Mouse (Mus musculus) common myeloid progenitor, adult 5-6 weeks (primary cell): ENCODE data around the gene A430078G23Rik. TPM values are rescaled to one million over a fixed set of nuclear protein-coding genes. Genes with fewer than 3 reads are reported as not detected.

Experiments used
- ATAC-seq: replicated peaks from 2 replicates; pipeline ENCODE4 v1.8.0; 2016; ENCODE audit warnings: low read depth, mild to moderate bottlenecking, moderate TSS enrichment, inconsistent platforms; ENCODE audit not compliant: poor library complexity, severe bottlenecking
- total RNA-seq: library from RNA; stranded (forward); fragments of 200-1000, 187-1606 nt; gene quantifications from 2 replicates; pipeline ENCODE4 v1.2.3, GENCODE M21; 2017

The A430078G23Rik gene
- total RNA-seq, 1 experiment from 2014 or later = 25.9 TPM

- ATAC-seq = peak; percentile 54
Observed at GRCm38 (mm10) chr8:3346691-3347413, 6.4 kb upstream of the A430078G23Rik start.

GRCm38 (mm10) chr8:3348142-3348823 lies 4.9 kb upstream of the A430078G23Rik start:
- no peak for ATAC-seq

GRCm38 (mm10) chr8:3350747-3351146 lies 2.5 kb upstream of the A430078G23Rik start:
- no peak for ATAC-seq

- ATAC-seq = no peak
Observed at GRCm38 (mm10) chr8:3352715-3353114, 500 bp upstream of the A430078G23Rik start.

GRCm38 (mm10) chr8:3353811-3354442 lies 712 bp downstream of the A430078G23Rik start:
- ATAC-seq = peak; percentile 0; the same call in 1 of the 2 replicates

- peak; percentile 53 for ATAC-seq
Observed at GRCm38 (mm10) chr8:3354443-3354812, 1.2 kb downstream of the A430078G23Rik start.

- peak; percentile 66 for ATAC-seq
Observed at GRCm38 (mm10) chr8:3355586-3355985, 2.4 kb downstream of the A430078G23Rik start.

GRCm38 (mm10) chr8:3358060-3358459 lies 4.8 kb downstream of the A430078G23Rik start:
- ATAC-seq = no peak

- no peak for ATAC-seq
Observed at GRCm38 (mm10) chr8:3367086-3367485, 13.9 kb downstream of the A430078G23Rik start.

- peak; percentile 74 for ATAC-seq
Observed at GRCm38 (mm10) chr8:3368091-3368490, 14.9 kb downstream of the A430078G23Rik start.

- no peak for ATAC-seq
Observed at GRCm38 (mm10) chr8:3375748-3376147, 22.5 kb downstream of the A430078G23Rik start.

GRCm38 (mm10) chr8:3376641-3377274 lies 23.5 kb downstream of the A430078G23Rik start:
- no peak for ATAC-seq

- ATAC-seq = peak; percentile 86
Observed at GRCm38 (mm10) chr8:3387286-3387685, 34.1 kb downstream of the A430078G23Rik start.

- no peak for ATAC-seq
Observed at GRCm38 (mm10) chr8:3388591-3389338, 35.5 kb downstream of the A430078G23Rik start.

GRCm38 (mm10) chr8:3389506-3389905 lies 36.3 kb downstream of the A430078G23Rik start:
- ATAC-seq = no peak

GRCm38 (mm10) chr8:3392293-3392692 lies 39.1 kb downstream of the A430078G23Rik start:
- ATAC-seq = peak; percentile 48

GRCm38 (mm10) chr8:3392771-3393710 lies 39.8 kb downstream of the A430078G23Rik start, which contains the start of gene Arhgef18:
Gene Arhgef18 (plus strand): TSS chr8:3393006.
- peak; percentile 68 for ATAC-seq

GRCm38 (mm10) chr8:3394600-3394999 lies 41.4 kb downstream of the A430078G23Rik start:
- no peak for ATAC-seq

- no peak for ATAC-seq
Observed at GRCm38 (mm10) chr8:3395246-3395645, 42.0 kb downstream of the A430078G23Rik start.
